Mouse (Mus musculus) forebrain, embryonic 13.5 days (tissue): Measurements from ENCODE around the gene Cdh4. TPM values are rescaled to one million over a fixed set of nuclear protein-coding genes. Genes with fewer than 3 reads are reported as not detected.

Source experiments
- ATAC-seq: fragments of 200-750 bp; cut with Nextera tagmentation; 2 replicates; pipeline ENCODE4 v1.8.0; 2017
- H3K27ac ChIP-seq: fragments of 300-500 bp; sonication (generic); 2 replicates; pipeline ENCODE4 v1.5.1; 2015; ENCODE audit warnings: inconsistent platforms, mild to moderate bottlenecking, moderate library complexity
- H3K27me3 ChIP-seq: fragments of 300-500 bp; sonication (generic); 2 replicates; pipeline ENCODE4 v1.6.1; 2015; ENCODE audit warnings: mild to moderate bottlenecking, inconsistent platforms
- H3K36me3 ChIP-seq: fragments of 300-500 bp; sonication (generic); 2 replicates; pipeline ENCODE4 v1.6.1; 2015; ENCODE audit warnings: mild to moderate bottlenecking, inconsistent platforms; ENCODE audit not compliant: poor library complexity, severe bottlenecking
- H3K4me1 ChIP-seq: fragments of 300-500 bp; sonication (generic); 2 replicates; pipeline ENCODE4 v1.6.1; 2015; ENCODE audit warnings: inconsistent platforms
- H3K4me2 ChIP-seq: fragments of 300-500 bp; sonication (generic); 2 replicates; pipeline ENCODE4 v1.6.1; 2015; ENCODE audit warnings: inconsistent platforms, mild to moderate bottlenecking, moderate library complexity
- H3K4me3 ChIP-seq: fragments of 300-500 bp; sonication (generic); 2 replicates; pipeline ENCODE4 v1.5.1; 2015; ENCODE audit warnings: mild to moderate bottlenecking, inconsistent platforms
- H3K9ac ChIP-seq: fragments of 300-500 bp; sonication (generic); 2 replicates; pipeline ENCODE4 v1.6.1; 2015; ENCODE audit warnings: mild to moderate bottlenecking, inconsistent platforms
- H3K9me3 ChIP-seq: fragments of 300-500 bp; sonication (generic); replicated peaks from 2 replicates; pipeline ENCODE4 v1.6.1; 2016; ENCODE audit warnings: inconsistent platforms
- WGBS: fragments of 180-500 bp; shearing (Covaris S2); methylation state at CpG from one replicate; pipeline ENCODE4 v1.1.7; 2015; 5-methylcytosine and 5-hydroxymethylcytosine counted together
- polyA plus RNA-seq: library from polyadenylated mRNA; unstranded; fragments of >200 nt; fragmentation: Nextera tagmentation; extraction: Ambion mirVana; gene quantifications from 2 replicates; pipeline ENCODE4 v1.2.1, GENCODE M21; 2015

The Cdh4 gene
- polyA plus RNA-seq, 1 experiment from 2014 or later = 30.3 TPM

- H3K36me3 ChIP-seq = 0 out of 2 replicates have a peak, but pooled peaks cover 4% of the 10 kb centered on the region
- no peak overlapping the region for H3K4me2 ChIP-seq
- peaks cover 8% of the 10 kb centered on the region; the same call in 1 of the 2 replicates for H3K27me3 ChIP-seq
- no peak overlapping the region; the same call in 1 of the 2 replicates for H3K27ac ChIP-seq
- H3K4me1 ChIP-seq = peaks cover 28% of the 10 kb centered on the region
- no peak overlapping the region for H3K9ac ChIP-seq
- H3K9me3 ChIP-seq = no peaks in the 10 kb centered on the region
- 71% methylated on average over 3 of the region's 3 CpGs for WGBS
- no peak overlapping the region for H3K4me3 ChIP-seq
- ATAC-seq = no peak
Measured at GRCm38 (mm10) chr2:179441086-179441485, 1.1 kb upstream of the Cdh4 start.

- H3K36me3 ChIP-seq = peaks cover 7% of the 10 kb centered on the region; the same call in 1 of the 2 replicates
- peak overlapping the region; percentile 93 for H3K4me2 ChIP-seq
- no peaks in the 10 kb centered on the region for H3K9me3 ChIP-seq
- H3K27ac ChIP-seq = peak overlapping the region; percentile 88
- WGBS = 4% methylated on average over 8 of the region's 8 CpGs
- H3K4me1 ChIP-seq = peaks cover 30% of the 10 kb centered on the region
- H3K27me3 ChIP-seq = peaks cover 8% of the 10 kb centered on the region; the same call in 1 of the 2 replicates
- peak overlapping the region; percentile 81 for H3K4me3 ChIP-seq
- peak overlapping the region; percentile 87; the same call in 1 of the 2 replicates for H3K9ac ChIP-seq
- ATAC-seq = peak; percentile 41
Measured at GRCm38 (mm10) chr2:179441717-179442116, 514 bp upstream of the Cdh4 start.

GRCm38 (mm10) chr2:179442541-179443225 is 452 bp downstream of the Cdh4 start:
- under 1% methylated on average over 71 of the region's 95 CpGs for WGBS
- ATAC-seq = peak; percentile 78

GRCm38 (mm10) chr2:179443226-179443815 is 1.1 kb downstream of the Cdh4 start:
- Histone ChIP-seq H3K4me3 (peak overlapping the region; percentile 81), H3K9ac (peak overlapping the region; percentile 87), H3K36me3 (peaks cover 8% of the 10 kb centered on the region; the same call in 1 of the 2 replicates), H3K4me1 (peaks cover 35% of the 10 kb centered on the region), H3K27ac (peak overlapping the region; percentile 88), H3K4me2 (peak overlapping the region; percentile 93), H3K27me3 (peaks cover 8% of the 10 kb centered on the region; the same call in 1 of the 2 replicates), H3K9me3 (no peaks in the 10 kb centered on the region)
- WGBS = under 1% methylated on average over 49 of the region's 51 CpGs
- peak; percentile 31 for ATAC-seq

More at GRCm38 (mm10) chr2:179442541-179443225, 452 bp downstream of the Cdh4 start:
- peak overlapping the region; percentile 81 for H3K4me3 ChIP-seq
- peak overlapping the region; percentile 87 for H3K9ac ChIP-seq
- H3K27ac ChIP-seq = peak overlapping the region; percentile 88
- peaks cover 8% of the 10 kb centered on the region; the same call in 1 of the 2 replicates for H3K36me3 ChIP-seq
- H3K4me2 ChIP-seq = peak overlapping the region; percentile 93
- peaks cover 8% of the 10 kb centered on the region; the same call in 1 of the 2 replicates for H3K27me3 ChIP-seq
- H3K4me1 ChIP-seq = peaks cover 35% of the 10 kb centered on the region
- H3K9me3 ChIP-seq = no peaks in the 10 kb centered on the region

- ATAC-seq = no peak
- Histone ChIP-seq H3K9me3 (no peaks in the 10 kb centered on the region; the same call in 1 of the 2 replicates), H3K4me3 (peak overlapping the region; percentile 81), H3K27me3 (peaks cover 8% of the 10 kb centered on the region; the same call in 1 of the 2 replicates), H3K27ac (no peak overlapping the region), H3K36me3 (peaks cover 8% of the 10 kb centered on the region; the same call in 1 of the 2 replicates), H3K4me2 (peak overlapping the region; percentile 93), H3K9ac (peak overlapping the region; percentile 87), H3K4me1 (peaks cover 35% of the 10 kb centered on the region)
- WGBS = 29% methylated on average over 10 of the region's 11 CpGs
Measured at GRCm38 (mm10) chr2:179443959-179444358, 1.7 kb downstream of the Cdh4 start.

GRCm38 (mm10) chr2:179448256-179448655 is 6.0 kb downstream of the Cdh4 start:
- Histone ChIP-seq H3K4me1 (peaks cover 21% of the 10 kb centered on the region), H3K27ac (no peak overlapping the region), H3K4me2 (no peak overlapping the region), H3K27me3 (peaks cover 8% of the 10 kb centered on the region; the same call in 1 of the 2 replicates), H3K9me3 (no peaks in the 10 kb centered on the region; the same call in 1 of the 2 replicates), H3K9ac (no peak overlapping the region), H3K36me3 (peaks cover 26% of the 10 kb centered on the region), H3K4me3 (no peak overlapping the region)
- 95% methylated on average over 4 of the region's 4 CpGs for WGBS
- ATAC-seq = no peak

- H3K9ac ChIP-seq = no peak overlapping the region
- peaks cover 15% of the 10 kb centered on the region for H3K4me1 ChIP-seq
- H3K27me3 ChIP-seq = peaks cover 8% of the 10 kb centered on the region; the same call in 1 of the 2 replicates
- H3K9me3 ChIP-seq = no peaks in the 10 kb centered on the region; the same call in 1 of the 2 replicates
- peaks cover 34% of the 10 kb centered on the region for H3K36me3 ChIP-seq
- no peak overlapping the region for H3K4me2 ChIP-seq
- H3K27ac ChIP-seq = no peak overlapping the region
- 96% methylated on average over 1 of the region's 1 CpGs for WGBS
- ATAC-seq = no peak
- no peak overlapping the region for H3K4me3 ChIP-seq
Measured at GRCm38 (mm10) chr2:179449018-179449417, 6.8 kb downstream of the Cdh4 start.

- Histone ChIP-seq H3K27ac (no peak overlapping the region), H3K4me3 (no peak overlapping the region), H3K9ac (no peak overlapping the region), H3K27me3 (no peaks in the 10 kb centered on the region), H3K4me1 (no peaks in the 10 kb centered on the region), H3K9me3 (peaks cover 60% of the 10 kb centered on the region), H3K4me2 (no peak overlapping the region), H3K36me3 (peaks cover 47% of the 10 kb centered on the region)
- ATAC-seq = no peak
- 75% methylated on average over 4 of the region's 4 CpGs for WGBS
Measured at GRCm38 (mm10) chr2:179459196-179459595, 17.0 kb downstream of the Cdh4 start.

- no peak for ATAC-seq
- H3K36me3 ChIP-seq = peaks cover 43% of the 10 kb centered on the region
- H3K9me3 ChIP-seq = peaks cover 61% of the 10 kb centered on the region
- no peaks in the 10 kb centered on the region for H3K4me1 ChIP-seq
- 92% methylated on average over 2 of the region's 2 CpGs for WGBS
- H3K27ac ChIP-seq = no peak overlapping the region
- H3K4me2 ChIP-seq = no peak overlapping the region
- no peaks in the 10 kb centered on the region for H3K27me3 ChIP-seq
- H3K4me3 ChIP-seq = no peak overlapping the region
- no peak overlapping the region for H3K9ac ChIP-seq
Measured at GRCm38 (mm10) chr2:179459606-179460005, 17.4 kb downstream of the Cdh4 start.

GRCm38 (mm10) chr2:179463514-179463913 is 21.3 kb downstream of the Cdh4 start:
- H3K27ac ChIP-seq = no peak overlapping the region
- H3K4me2 ChIP-seq = no peak overlapping the region
- no peak overlapping the region for H3K9ac ChIP-seq
- WGBS = 90% methylated on average over 4 of the region's 4 CpGs
- no peaks in the 10 kb centered on the region for H3K27me3 ChIP-seq
- no peak overlapping the region for H3K4me3 ChIP-seq
- H3K4me1 ChIP-seq = peaks cover 10% of the 10 kb centered on the region
- H3K9me3 ChIP-seq = peaks cover 56% of the 10 kb centered on the region
- H3K36me3 ChIP-seq = peaks cover 34% of the 10 kb centered on the region
- no peak for ATAC-seq

GRCm38 (mm10) chr2:179467839-179468445 is 25.7 kb downstream of the Cdh4 start:
- 75% methylated on average over 8 of the region's 8 CpGs for WGBS

GRCm38 (mm10) chr2:179476622-179477021 is 34.4 kb downstream of the Cdh4 start:
- H3K27me3 ChIP-seq = no peaks in the 10 kb centered on the region
- H3K4me2 ChIP-seq = no peak overlapping the region
- no peaks in the 10 kb centered on the region for H3K9me3 ChIP-seq
- H3K4me3 ChIP-seq = no peak overlapping the region
- no peak overlapping the region for H3K9ac ChIP-seq
- WGBS = 93% methylated on average over 6 of the region's 6 CpGs
- H3K36me3 ChIP-seq = no peaks in the 10 kb centered on the region
- peaks cover 23% of the 10 kb centered on the region for H3K4me1 ChIP-seq
- H3K27ac ChIP-seq = no peak overlapping the region
- no peak for ATAC-seq

More at GRCm38 (mm10) chr2:179467839-179468445, 25.7 kb downstream of the Cdh4 start:
- Histone ChIP-seq H3K36me3 (0 out of 2 replicates have a peak, but pooled peaks cover 3% of the 10 kb centered on the region), H3K4me2 (no peak overlapping the region), H3K27ac (no peak overlapping the region), H3K27me3 (no peaks in the 10 kb centered on the region), H3K4me1 (peaks cover 28% of the 10 kb centered on the region), H3K9me3 (peaks cover 16% of the 10 kb centered on the region), H3K9ac (no peak overlapping the region), H3K4me3 (no peak overlapping the region)
- peak; percentile 77; the same call in 1 of the 2 replicates for ATAC-seq
